Mouse (Mus musculus): ENCODE measurements around the gene Gm21903.

GRCm38 (mm10) chr17:39076937-39077336, 33.8 kb upstream of the Gm21903 start, which contains the start of gene Esp23:
- no peak for TF ChIP-seq CTCF (IDR thresholded peaks at IDR 0.05; ENCODE audit: control insufficient read depth, insufficient read depth, low read length)
- TF ChIP-seq POLR2A (IDR thresholded peaks at IDR 0.05; ENCODE audit: borderline replicate concordance, control insufficient read depth, low read depth, low read length): no peak
